Mouse (Mus musculus) WW6 (cell line): ENCODE measurements around the gene Tmem251.
A peak's percentile ranks its signal among the peaks of the same experiment; 100 is the strongest.

Experiments used
- DNase-seq: peaks from one replicate; pipeline ENCODE4 v3.0.0-alpha.2; 2013; ENCODE audit warnings: low read depth, low spot score

Tmem251 gene

GRCm38 (mm10) chr12:102756304-102756703, 12.7 kb downstream of the Tmem251 start:
- DNase-seq, result peak; percentile 56

DNA sequence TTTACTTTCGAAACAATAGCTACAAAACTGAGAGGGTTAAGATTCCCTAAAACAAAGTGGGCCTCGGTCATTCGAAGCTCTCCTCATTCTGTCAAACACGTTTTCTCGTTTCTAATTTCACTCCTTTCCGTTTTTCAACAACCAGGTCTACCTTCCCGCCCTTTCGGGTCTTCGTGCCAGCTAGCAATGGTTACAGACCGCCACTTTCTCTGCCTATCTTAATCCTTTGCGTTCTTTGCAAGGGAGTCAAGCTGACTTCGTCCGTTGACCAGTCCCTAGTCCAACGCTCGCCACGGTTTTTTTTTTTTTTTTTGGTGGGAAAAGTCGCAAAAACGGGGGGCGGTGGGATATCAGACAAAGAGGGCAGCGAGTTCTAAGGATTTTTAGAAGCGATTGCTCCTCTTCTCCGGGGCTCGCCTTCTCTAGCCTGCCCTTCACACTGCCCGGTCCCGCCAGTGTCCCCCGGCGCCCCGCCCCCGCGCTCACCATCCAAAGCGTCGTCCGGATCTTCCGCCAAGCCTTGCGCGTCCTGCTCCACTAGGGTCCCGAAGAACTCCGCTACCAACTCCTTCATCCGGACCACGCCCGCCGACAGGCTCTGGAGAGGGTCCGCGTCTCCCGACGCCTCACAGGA, 13.6 kb downstream of the Tmem251 start:
- no peak for DNase-seq

DNA sequence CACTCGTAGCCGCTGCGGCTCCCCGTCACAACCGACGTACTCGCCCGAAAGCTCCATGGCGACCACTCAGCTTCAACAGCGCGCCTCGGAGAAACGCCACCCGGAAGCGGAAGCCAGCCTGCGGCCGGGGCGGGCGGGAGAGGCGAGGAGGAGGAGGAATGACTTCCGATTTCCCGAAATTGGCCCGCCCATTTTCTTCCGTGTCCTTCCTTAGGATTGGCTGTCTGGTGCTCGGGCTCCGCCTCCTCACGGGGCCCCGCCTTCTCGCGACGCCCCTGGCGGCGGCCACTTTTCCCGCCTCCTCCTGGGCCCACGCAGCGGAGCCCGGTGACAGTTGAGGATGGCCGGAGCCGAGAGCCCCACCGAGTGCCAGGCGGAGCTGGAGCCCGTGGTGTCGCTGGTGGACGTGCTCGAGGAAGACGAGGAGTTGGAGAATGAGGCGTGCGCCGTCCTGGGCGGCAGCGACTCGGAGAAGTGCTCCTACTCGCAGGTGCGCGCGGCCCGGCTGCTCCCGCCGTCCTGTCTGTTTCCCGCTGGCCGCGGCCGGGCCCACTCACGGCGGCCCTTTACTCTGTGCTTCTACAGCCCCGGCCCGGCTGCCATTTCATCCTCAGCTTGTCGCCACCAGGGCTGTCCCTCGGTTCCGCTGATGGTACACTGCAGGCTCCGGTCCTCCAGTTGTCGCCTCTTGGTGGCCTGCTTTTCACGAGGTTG, 14.3 kb downstream of the Tmem251 start, which contains the start of the genes Gm28051, Gon7 and Ubr7:
Gene Gm28051 (minus strand): TSS at position 77 of the 714 bp plus-strand sequence.
Gene Gon7 (minus strand): TSS at position 115 of the 714 bp plus-strand sequence.
Gene Ubr7 (plus strand): TSS at position 279 of the 714 bp plus-strand sequence.
- DNase-seq, result peak; percentile 94

GRCm38 (mm10) chr12:102758403-102758756, 14.8 kb downstream of the Tmem251 start, which contains the start of gene Gm20604:
Gene Gm20604, minus strand, starts transcription at chr12:102758672.
- no peak for DNase-seq

- DNase-seq, result no peak
Measured at GRCm38 (mm10) chr12:102758936-102759335, 15.4 kb downstream of the Tmem251 start.

GRCm38 (mm10) chr12:102761668-102762067, 18.1 kb downstream of the Tmem251 start:
- DNase-seq, result no peak

DNA sequence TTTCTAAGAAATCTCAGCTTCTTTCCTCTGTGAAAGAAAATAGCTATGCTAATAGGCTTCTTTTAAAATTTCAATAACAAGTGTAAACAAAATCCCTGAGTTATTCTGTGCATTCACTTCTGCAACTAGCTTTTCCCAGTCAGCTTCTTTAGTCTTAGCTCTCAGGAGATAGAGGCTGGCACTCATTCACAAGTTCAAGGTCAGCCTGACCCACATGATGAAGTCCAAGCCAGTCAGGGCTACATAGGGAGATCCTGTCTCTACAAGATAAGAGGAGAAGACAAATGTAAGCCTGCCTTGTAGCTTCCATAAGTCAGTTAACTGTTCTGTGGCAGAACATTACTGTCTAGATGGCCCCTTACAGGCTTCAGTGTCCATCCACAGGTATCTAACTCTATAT, 20.1 kb downstream of the Tmem251 start:
- no peak for DNase-seq

GRCm38 (mm10) chr12:102769000-102769399, 25.4 kb downstream of the Tmem251 start:
- DNase-seq, result no peak

- no peak for DNase-seq
Measured at GRCm38 (mm10) chr12:102771601-102772000, 28.0 kb downstream of the Tmem251 start.

GRCm38 (mm10) chr12:102772676-102773075, 29.1 kb downstream of the Tmem251 start:
- no peak for DNase-seq

- DNase-seq, result no peak
Measured at GRCm38 (mm10) chr12:102776035-102776434, 32.5 kb downstream of the Tmem251 start.

GRCm38 (mm10) chr12:102778151-102778550, 34.6 kb downstream of the Tmem251 start:
- DNase-seq, result no peak

- DNase-seq, result no peak
Measured at GRCm38 (mm10) chr12:102779452-102779851, 35.9 kb downstream of the Tmem251 start.

GRCm38 (mm10) chr12:102782841-102783240, 39.3 kb downstream of the Tmem251 start:
- DNase-seq, result no peak

DNA sequence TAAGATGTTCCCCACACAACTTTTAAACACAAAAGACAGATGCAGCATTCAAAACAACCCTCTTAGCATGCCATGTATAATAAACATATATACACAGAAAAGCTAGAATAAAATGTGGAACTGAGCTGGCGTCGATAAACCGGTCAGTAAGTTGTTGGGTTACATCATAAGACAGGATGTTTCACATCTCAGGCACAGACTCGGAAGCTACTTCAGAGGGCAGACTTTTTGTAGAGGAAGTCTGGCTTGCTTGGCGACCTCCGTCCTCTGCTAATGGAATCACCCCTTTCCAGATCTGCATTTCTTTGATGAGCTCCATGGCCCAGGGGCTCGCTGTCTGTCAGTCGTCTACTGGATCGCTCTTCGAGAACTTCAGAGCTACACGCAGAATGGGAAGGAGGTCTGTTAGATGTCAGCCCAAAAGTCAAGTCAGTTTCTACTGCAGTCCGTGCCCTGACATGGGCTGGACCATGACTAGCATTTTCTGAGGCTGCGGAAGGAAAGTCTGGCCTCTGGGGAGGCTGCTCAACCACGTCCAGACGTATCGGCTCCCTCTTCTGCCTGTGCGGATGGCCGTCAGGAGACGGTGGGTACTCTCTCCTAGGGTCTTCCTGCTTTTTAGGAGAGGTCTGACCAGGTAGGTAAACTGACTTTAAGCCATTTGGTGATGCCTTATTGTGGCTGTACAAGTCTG, 41.5 kb downstream of the Tmem251 start:
- DNase-seq, result no peak

GRCm38 (mm10) chr12:102785593-102785985, 42.0 kb downstream of the Tmem251 start:
- no peak for DNase-seq

DNA sequence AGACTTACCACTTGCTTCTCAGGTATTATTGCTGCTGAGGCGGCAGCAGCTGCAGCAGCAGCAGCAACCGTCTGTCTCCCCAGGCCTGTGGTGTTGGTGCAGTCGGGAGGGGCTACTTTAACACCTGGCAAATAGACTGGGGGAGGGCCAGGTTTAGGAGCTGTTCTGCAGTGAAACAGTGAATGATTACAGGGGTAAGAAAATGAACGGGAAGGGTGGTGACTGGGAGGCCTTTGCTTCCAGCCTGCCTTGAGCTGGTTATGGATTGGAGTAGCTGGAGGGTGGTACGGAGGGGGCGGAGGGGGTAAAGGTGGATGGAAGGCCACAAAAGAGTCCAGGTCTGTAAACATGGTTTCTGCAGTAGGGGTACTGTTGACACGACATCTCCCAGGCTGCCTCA, 44.4 kb downstream of the Tmem251 start:
- no peak for DNase-seq
